8 mouse cellular contexts compared by ENCODE assay signal in the genomic region with DNA sequence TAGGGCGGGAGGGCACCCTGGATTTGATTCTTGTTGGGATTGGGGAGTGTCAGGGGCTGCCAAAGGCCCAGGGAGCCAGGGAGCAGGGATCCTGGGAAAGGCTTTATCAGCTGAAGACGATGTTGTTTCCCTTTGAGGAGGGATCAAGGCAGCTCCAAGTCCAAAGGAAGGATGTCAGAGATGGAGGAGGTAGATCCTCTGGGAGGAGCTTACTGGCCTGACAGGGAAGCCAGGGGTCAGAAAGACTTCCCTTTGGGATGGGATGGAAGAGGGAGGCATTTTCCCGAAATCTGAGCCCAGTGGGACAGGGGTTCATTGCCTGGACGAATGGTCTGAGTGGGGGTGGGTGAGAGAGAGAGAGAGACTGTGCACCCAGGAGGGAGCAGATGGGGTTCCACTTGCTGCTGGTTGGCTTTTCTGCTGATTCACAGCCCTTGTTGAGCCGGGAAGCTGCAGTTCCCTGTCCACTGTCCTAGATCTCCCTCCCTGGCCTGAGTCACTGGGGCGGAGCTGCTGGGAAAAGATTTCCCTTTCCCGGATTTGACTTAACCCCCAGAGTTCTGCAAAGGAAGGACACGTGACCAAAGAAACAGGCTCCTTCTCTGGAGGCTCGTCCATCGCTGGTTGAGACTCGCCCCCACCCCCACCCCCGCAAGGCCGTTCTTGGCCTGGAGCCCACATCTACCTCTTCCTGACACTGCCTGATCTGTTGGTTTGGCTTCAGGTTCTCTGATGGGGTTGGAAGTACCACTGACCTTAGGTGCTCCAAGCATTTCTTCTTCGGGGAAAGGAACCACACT. TPM values are rescaled to one million over a fixed set of nuclear protein-coding genes. Genes with fewer than 3 reads are reported as not detected.
DNase-seq lines count a peak whose midpoint lies in the region; ATAC-seq lines count a peak whose summit lies in the region.

No protein-coding gene starts in this region.

- 0 out of 2 replicates have a peak, but pooled peaks cover 2% of the 10 kb centered on the region for H3K27me3 ChIP-seq in heart, embryonic 11.5 days (ENCODE audit: control insufficient read depth, insufficient read depth, low read length)
- no peaks in the 10 kb centered on the region for H3K27me3 ChIP-seq in kidney, embryonic 16.5 days (ENCODE audit: insufficient read depth, low read length)

- H3K9ac ChIP-seq in heart, embryonic 11.5 days (ENCODE audit: low read depth, low read length) = no peak overlapping the region
- H3K9ac ChIP-seq in kidney, embryonic 16.5 days (replicated peaks; ENCODE audit: low read length) = peak overlapping the region; percentile 44; the same call in 1 of the 2 replicates

- peak; percentile 19 for DNase-seq in right cerebral cortex, postnatal 25 days
- DNase-seq in right cerebral cortex, postnatal 10 days (ENCODE audit: low spot score in 2 of 2) = no peak
- peak; percentile 88 to 89 for DNase-seq in adrenal gland, postnatal 36 days
- peak; percentile 69 for DNase-seq in lung, postnatal 14 days
- peak; percentile 85 for DNase-seq in yolk sac, embryonic 10.5 days (ENCODE audit: low spot score)
- no peak for DNase-seq in cerebellum, adult 11 months

- peak; percentile 40 for ATAC-seq in heart, embryonic 11.5 days (replicated peaks; ENCODE audit: insufficient number of reproducible peaks, low FRiP score, low TSS enrichment)
- ATAC-seq in kidney, embryonic 16.5 days (ENCODE audit: low FRiP score, low TSS enrichment) = peak; percentile 55

- H3K27ac ChIP-seq in heart, embryonic 11.5 days (ENCODE audit: low read depth, low read length) = peak overlapping the region; percentile 68
- H3K27ac ChIP-seq in kidney, embryonic 16.5 days (ENCODE audit: low read length) = peak overlapping the region; percentile 89

- peak overlapping the region; percentile 2; the same call in 1 of the 2 replicates for H3K4me3 ChIP-seq in heart, embryonic 11.5 days (ENCODE audit: low read depth, low read length)
- peak overlapping the region; percentile 21 for H3K4me3 ChIP-seq in kidney, embryonic 16.5 days (ENCODE audit: low read length)

- H3K4me1 ChIP-seq in heart, embryonic 11.5 days (ENCODE audit: control insufficient read depth, insufficient read depth, low read length) = peaks cover 48% of the 10 kb centered on the region
- H3K4me1 ChIP-seq in kidney, embryonic 16.5 days (ENCODE audit: insufficient read depth, low read length) = peaks cover 68% of the 10 kb centered on the region

- H3K9me3 ChIP-seq in heart, embryonic 11.5 days (replicated peaks; ENCODE audit: control insufficient read depth, low read length) = no peaks in the 10 kb centered on the region
- H3K9me3 ChIP-seq in kidney, embryonic 16.5 days (ENCODE audit: low read length) = no peaks in the 10 kb centered on the region

- H3K36me3 ChIP-seq in heart, embryonic 11.5 days (ENCODE audit: control insufficient read depth, insufficient read depth, low read length) = peaks cover 8% of the 10 kb centered on the region; the same call in 1 of the 2 replicates
- H3K36me3 ChIP-seq in kidney, embryonic 16.5 days (ENCODE audit: insufficient read depth, low read length) = peaks cover 29% of the 10 kb centered on the region

- H3K4me2 ChIP-seq in heart, embryonic 11.5 days = peak overlapping the region; percentile 51
- H3K4me2 ChIP-seq in kidney, embryonic 16.5 days (replicated peaks; ENCODE audit: low read depth, low read length) = peak overlapping the region; percentile 44

- WGBS in heart, embryonic 11.5 days (ENCODE audit: insufficient replicate concordance) = 7% methylated on average over 14 of the region's 14 CpGs
- 4% methylated on average over 14 of the region's 14 CpGs for WGBS in kidney, embryonic 16.5 days

RNA-seq across cellular contexts. Expression of gene Tnfrsf1a, which starts 5.4 kb away (rescaled TPM):
- total RNA-seq in adrenal gland, postnatal 36 days (2021) = 100 to 1,000 TPM; 242 to 262 TPM
- 33.3 and 37.0 TPM in 2 replicates for polyA plus RNA-seq in heart, embryonic 11.5 days (2014; fragmentation: Nextera tagmentation; extraction: Ambion mirVana)
- 91.0 and 93.2 TPM in 2 replicates for polyA plus RNA-seq in kidney, embryonic 16.5 days (2015; fragmentation: Nextera tagmentation; extraction: Ambion mirVana)

RNA-seq across cellular contexts. Expression of gene Plekhg6, which starts 26.0 kb away (rescaled TPM):
- under 1 TPM in 1 of 2 experiments, not detected in 1; 0.36 TPM for total RNA-seq in adrenal gland, postnatal 36 days (2021)
- polyA plus RNA-seq in heart, embryonic 11.5 days (2014; fragmentation: Nextera tagmentation; extraction: Ambion mirVana) = not detected in 2 replicates
- 4.9 and 6.0 TPM in 2 replicates for polyA plus RNA-seq in kidney, embryonic 16.5 days (2015; fragmentation: Nextera tagmentation; extraction: Ambion mirVana)

RNA-seq across cellular contexts. Expression of gene Scnn1a, which starts 34.1 kb away (rescaled TPM):
- 1 to 10 TPM; 1.1 to 1.5 TPM for total RNA-seq in adrenal gland, postnatal 36 days (2021)
- 0.69 and 0.93 TPM in 2 replicates for polyA plus RNA-seq in heart, embryonic 11.5 days (2014; fragmentation: Nextera tagmentation; extraction: Ambion mirVana)
- polyA plus RNA-seq in kidney, embryonic 16.5 days (2015; fragmentation: Nextera tagmentation; extraction: Ambion mirVana) = 7.5 and 7.7 TPM in 2 replicates

RNA-seq across cellular contexts. Expression of gene Ltbr, which starts 40.9 kb away (rescaled TPM):
- 10 to 100 TPM; 76.7 to 87.4 TPM for total RNA-seq in adrenal gland, postnatal 36 days (2021)
- 35.0 and 40.7 TPM in 2 replicates for polyA plus RNA-seq in heart, embryonic 11.5 days (2014; fragmentation: Nextera tagmentation; extraction: Ambion mirVana)
- 71.6 and 73.7 TPM in 2 replicates for polyA plus RNA-seq in kidney, embryonic 16.5 days (2015; fragmentation: Nextera tagmentation; extraction: Ambion mirVana)

Comparison
In these comparisons a context has a peak if more than half of its experiments do, and no peak if none do; other contexts are left out.
1. DNase-seq: peak in right cerebral cortex, postnatal 25 days (single experiment), adrenal gland, postnatal 36 days (2 of 2), lung, postnatal 14 days (single experiment) and yolk sac, embryonic 10.5 days (single experiment); none in right cerebral cortex, postnatal 10 days (0 of 2) and cerebellum, adult 11 months (single experiment).